Comparison of ENCODE assay signal across 10 mouse cellular contexts in genomic region chr11:68940516-68940915, GRCm38 (mm10). TPM values are rescaled to one million over a fixed set of nuclear protein-coding genes. Genes with fewer than 3 reads are reported as not detected.
DNase-seq lines count a peak whose midpoint lies in the region; ATAC-seq and TF ChIP-seq lines count a peak whose summit lies in the region.
"Had no signal": no experiment of that assay in that cellular context is flagged by ENCODE, and none has a peak within 500 bp of the region (broad histone marks: within the 10 kb centered on the region; RNA-seq: fewer than 3 reads in every experiment).

No protein-coding gene starts in this region.

- H3K9me3 ChIP-seq in intestine, embryonic 16.5 days (ENCODE audit: control insufficient read depth, low read length): no peaks in the 10 kb centered on the region
- no peaks in the 10 kb centered on the region for H3K9me3 ChIP-seq in liver, embryonic 16.5 days (replicated peaks; ENCODE audit: control insufficient read depth, low read length)

- peaks cover 2% of the 10 kb centered on the region for H3K4me1 ChIP-seq in cortical plate, adult 2 months (ENCODE audit: control insufficient read depth, insufficient read depth, low read length)
- peaks cover 2% of the 10 kb centered on the region; the same call in 1 of the 2 replicates for H3K4me1 ChIP-seq in intestine, embryonic 16.5 days (ENCODE audit: control insufficient read depth, insufficient read depth, low read length)
- peaks cover 10% of the 10 kb centered on the region for H3K4me1 ChIP-seq in liver, embryonic 16.5 days (ENCODE audit: control insufficient read depth, low read depth, low read length)

- H3K4me3 ChIP-seq in cortical plate, adult 2 months (ENCODE audit: insufficient read depth, low read length): peak overlapping the region; percentile 34
- peak overlapping the region; percentile 51 for H3K4me3 ChIP-seq in intestine, embryonic 16.5 days (ENCODE audit: low read length)
- H3K4me3 ChIP-seq in liver, embryonic 16.5 days (ENCODE audit: low read depth, low read length): no peak overlapping the region

- WGBS in intestine, embryonic 16.5 days: 50% methylated on average over 4 of the region's 4 CpGs
- 59% methylated on average over 4 of the region's 4 CpGs for WGBS in liver, embryonic 16.5 days (ENCODE audit: insufficient replicate concordance)

- no peaks in the 10 kb centered on the region for H3K36me3 ChIP-seq in intestine, embryonic 16.5 days (ENCODE audit: control insufficient read depth, insufficient read depth, low read length)
- no peaks in the 10 kb centered on the region for H3K36me3 ChIP-seq in liver, embryonic 16.5 days (ENCODE audit: control insufficient read depth, insufficient read depth)

- H3K27ac ChIP-seq in cortical plate, adult 2 months (ENCODE audit: insufficient read depth, low read length): no peak overlapping the region
- H3K27ac ChIP-seq in intestine, embryonic 16.5 days (ENCODE audit: low read length): no peak overlapping the region
- no peak overlapping the region for H3K27ac ChIP-seq in liver, embryonic 16.5 days (ENCODE audit: low read length)

- H3K9ac ChIP-seq in intestine, embryonic 16.5 days (ENCODE audit: low read depth, low read length): peak overlapping the region; percentile 57; the same call in 1 of the 2 replicates
- peak overlapping the region; percentile 57 for H3K9ac ChIP-seq in liver, embryonic 16.5 days (ENCODE audit: low read depth, low read length)

- no peaks in the 10 kb centered on the region for H3K27me3 ChIP-seq in intestine, embryonic 16.5 days (replicated peaks; ENCODE audit: control insufficient read depth, insufficient read depth, low read length)
- H3K27me3 ChIP-seq in liver, embryonic 16.5 days (ENCODE audit: control insufficient read depth, insufficient read depth, low read depth, low read length): no peaks in the 10 kb centered on the region

- no peak for ATAC-seq in intestine, embryonic 16.5 days
- no peak for ATAC-seq in liver, embryonic 16.5 days (ENCODE audit: low read depth)

- no peak for TF ChIP-seq CTCF in cortical plate, adult 2 months (IDR thresholded peaks at IDR 0.05; ENCODE audit: extremely low read depth, insufficient read depth, low read length)

- peak; percentile 33 for DNase-seq in cerebellum, adult 11-12 months
- no peak for DNase-seq in cerebellum, adult 9-10 months
- no peak for DNase-seq in gastrocnemius, postnatal 10 days
- DNase-seq in right cerebral cortex, postnatal 10 days (ENCODE audit: low spot score in 2 of 2): no peak
- DNase-seq in layer of hippocampus, postnatal 14 days (ENCODE audit: low spot score in 2 of 2): no peak
- DNase-seq: lung, postnatal 36 days had no signal

- H3K4me2 ChIP-seq in intestine, embryonic 16.5 days (ENCODE audit: low read depth, low read length): peak overlapping the region; percentile 48
- peak overlapping the region; percentile 69 for H3K4me2 ChIP-seq in liver, embryonic 16.5 days (ENCODE audit: low read depth, low read length)

- TF ChIP-seq POLR2A in cortical plate, adult 2 months (IDR thresholded peaks at IDR 0.05; ENCODE audit: extremely low read depth, insufficient read depth, low read length): no peak

RNA-seq across cellular contexts. Expression of gene Odf4, which starts 13.6 kb away (rescaled TPM):
- 0.79 and 1.2 TPM in 2 replicates for polyA plus RNA-seq in cortical plate, adult 2 months (2012; rRNA removed)
- not detected in 2 replicates for polyA plus RNA-seq in intestine, embryonic 16.5 days (2015; fragmentation: Nextera tagmentation; extraction: Ambion mirVana)
- not detected in 2 replicates for polyA plus RNA-seq in liver, embryonic 16.5 days (2015; fragmentation: Nextera tagmentation; extraction: Ambion mirVana)
- not detected for total RNA-seq in gastrocnemius, postnatal 10 days (2021)
- under 1 TPM; 0.33 to 0.41 TPM for total RNA-seq in layer of hippocampus, postnatal 14 days (2021)
- polyA plus RNA-seq: thymus, postnatal 0 days had no signal

RNA-seq across cellular contexts. Expression of gene Arhgef15, which starts 16.8 kb away (rescaled TPM):
- polyA plus RNA-seq in cortical plate, adult 2 months (2012; rRNA removed): 27.5 and 32.5 TPM in 2 replicates
- polyA plus RNA-seq in intestine, embryonic 16.5 days (2015; fragmentation: Nextera tagmentation; extraction: Ambion mirVana): 8.3 and 9.0 TPM in 2 replicates
- polyA plus RNA-seq in liver, embryonic 16.5 days (2015; fragmentation: Nextera tagmentation; extraction: Ambion mirVana): 1.7 and 2.0 TPM in 2 replicates
- total RNA-seq in gastrocnemius, postnatal 10 days (2021): 10 to 100 TPM; 13.0 to 17.1 TPM
- total RNA-seq in layer of hippocampus, postnatal 14 days (2021): 1 to 10 TPM; 7.6 to 9.7 TPM

RNA-seq across cellular contexts. Expression of gene Slc25a35, which starts 27.4 kb away (rescaled TPM):
- 12.2 and 12.8 TPM in 2 replicates for polyA plus RNA-seq in cortical plate, adult 2 months (2012; rRNA removed)
- polyA plus RNA-seq in intestine, embryonic 16.5 days (2015; fragmentation: Nextera tagmentation; extraction: Ambion mirVana): 3.5 and 3.8 TPM in 2 replicates
- 0.37 and 0.80 TPM in 2 replicates for polyA plus RNA-seq in liver, embryonic 16.5 days (2015; fragmentation: Nextera tagmentation; extraction: Ambion mirVana)
- 1 to 10 TPM; 2.3 to 3.7 TPM for total RNA-seq in gastrocnemius, postnatal 10 days (2021)
- 1 to 10 TPM; 4.6 to 4.8 TPM for total RNA-seq in layer of hippocampus, postnatal 14 days (2021)

RNA-seq across cellular contexts. Expression of gene Rangrf, which starts 34.5 kb away (rescaled TPM):
- 33.8 and 37.5 TPM in 2 replicates for polyA plus RNA-seq in cortical plate, adult 2 months (2012; rRNA removed)
- polyA plus RNA-seq in intestine, embryonic 16.5 days (2015; fragmentation: Nextera tagmentation; extraction: Ambion mirVana): 48.2 and 56.7 TPM in 2 replicates
- 16.3 and 19.3 TPM in 2 replicates for polyA plus RNA-seq in liver, embryonic 16.5 days (2015; fragmentation: Nextera tagmentation; extraction: Ambion mirVana)
- 10 to 100 TPM; 45.0 to 57.6 TPM for total RNA-seq in gastrocnemius, postnatal 10 days (2021)
- 10 to 100 TPM; 13.4 to 15.8 TPM for total RNA-seq in layer of hippocampus, postnatal 14 days (2021)

RNA-seq across cellular contexts. Expression of gene Rpl26, which starts 39.1 kb away (rescaled TPM):
- 1,839 and 1,926 TPM in 2 replicates for polyA plus RNA-seq in cortical plate, adult 2 months (2012; rRNA removed)
- polyA plus RNA-seq in intestine, embryonic 16.5 days (2015; fragmentation: Nextera tagmentation; extraction: Ambion mirVana): 784 and 889 TPM in 2 replicates
- polyA plus RNA-seq in liver, embryonic 16.5 days (2015; fragmentation: Nextera tagmentation; extraction: Ambion mirVana): 457 and 528 TPM in 2 replicates
- total RNA-seq in gastrocnemius, postnatal 10 days (2021): 1,000 to 10,000 TPM in 1 of 2 experiments, 100 to 1,000 TPM in 1; 992 to 1,013 TPM
- 100 to 1,000 TPM; 611 to 652 TPM for total RNA-seq in layer of hippocampus, postnatal 14 days (2021)
